Mouse (Mus musculus): ENCODE results near the gene Slc6a5. TPM values are rescaled to one million over a fixed set of nuclear protein-coding genes. Genes with fewer than 3 reads are reported as not detected.

The Slc6a5 gene
- total and polyA plus RNA-seq, 3 experiments = 0.02 TPM; not detected in 2

- Histone ChIP-seq H3K27me3 (ENCODE audit: control insufficient read depth, insufficient read depth, low read length) (peaks cover 16% of the 10 kb centered on the region), H3K4me1 (ENCODE audit: control insufficient read depth, insufficient read depth, low read length) (no peaks in the 10 kb centered on the region), H3K9ac (ENCODE audit: low read depth, low read length) (no peak overlapping the region), H3K4me3 (no peak overlapping the region), H3K36me3 (ENCODE audit: control insufficient read depth, insufficient read depth, low read length) (no peaks in the 10 kb centered on the region), H3K27ac (no peak overlapping the region), H3K79me2 (replicated peaks; ENCODE audit: control insufficient read depth, insufficient read depth, low read length) (no peaks in the 10 kb centered on the region)
- WGBS = 3% methylated on average over 16 of the region's 16 CpGs
- TF ChIP-seq EP300 (IDR thresholded peaks at IDR 0.05; ENCODE audit: insufficient read depth, low read depth, low read length) (no peak), CTCF (IDR thresholded peaks at IDR 0.05) (no peak), POLR2A (IDR thresholded peaks at IDR 0.05; ENCODE audit: insufficient read depth, low read depth, low read length) (no peak)
- no peak for DNase-seq
- intact Hi-C loops (cut with DNase I) = no loop called here
These were observed 415 bp downstream of the Slc6a5 start for GRCm38 (mm10) chr7:49910361-49910760.

GRCm38 (mm10) chr7:49911147-49911946 lies 1.4 kb downstream of the Slc6a5 start:
- Histone ChIP-seq H3K79me2 (replicated peaks; ENCODE audit: control insufficient read depth, insufficient read depth, low read length) (no peaks in the 10 kb centered on the region), H3K4me1 (ENCODE audit: control insufficient read depth, insufficient read depth, low read length) (no peaks in the 10 kb centered on the region), H3K9ac (ENCODE audit: low read depth, low read length) (no peak overlapping the region), H3K4me3 (no peak overlapping the region), H3K27ac (no peak overlapping the region), H3K36me3 (ENCODE audit: control insufficient read depth, insufficient read depth, low read length) (no peaks in the 10 kb centered on the region), H3K27me3 (ENCODE audit: control insufficient read depth, insufficient read depth, low read length) (peaks cover 16% of the 10 kb centered on the region)
- no peak for TF ChIP-seq CTCF (IDR thresholded peaks at IDR 0.05)
- TF ChIP-seq POLR2A (IDR thresholded peaks at IDR 0.05; ENCODE audit: insufficient read depth, low read depth, low read length) = no peak
- TF ChIP-seq EP300 (IDR thresholded peaks at IDR 0.05; ENCODE audit: insufficient read depth, low read depth, low read length) = no peak
- intact Hi-C loops (cut with DNase I) = no loop called here
- DNase-seq = no peak
- 4% methylated on average over 23 of the region's 23 CpGs for whole genome bisulfite sequencing

- TF ChIP-seq CTCF (IDR thresholded peaks at IDR 0.05) (no peak), POLR2A (IDR thresholded peaks at IDR 0.05; ENCODE audit: insufficient read depth, low read depth, low read length) (no peak), EP300 (IDR thresholded peaks at IDR 0.05; ENCODE audit: insufficient read depth, low read depth, low read length) (no peak)
- Histone ChIP-seq H3K27ac (no peak overlapping the region), H3K79me2 (replicated peaks; ENCODE audit: control insufficient read depth, insufficient read depth, low read length) (no peaks in the 10 kb centered on the region), H3K4me1 (ENCODE audit: control insufficient read depth, insufficient read depth, low read length) (no peaks in the 10 kb centered on the region), H3K36me3 (ENCODE audit: control insufficient read depth, insufficient read depth, low read length) (no peaks in the 10 kb centered on the region), H3K4me3 (no peak overlapping the region), H3K27me3 (ENCODE audit: control insufficient read depth, insufficient read depth, low read length) (peaks cover 20% of the 10 kb centered on the region), H3K9ac (ENCODE audit: low read depth, low read length) (no peak overlapping the region)
- intact Hi-C loops (cut with DNase I) = no loop called here
- WGBS = 2% methylated on average over 26 of the region's 26 CpGs
- no peak for DNase-seq
These were observed 2.0 kb downstream of the Slc6a5 start for GRCm38 (mm10) chr7:49911947-49912262.

- 3% methylated on average over 4 of the region's 4 CpGs for WGBS
- intact Hi-C loops (cut with DNase I) = no loop called here
These were observed 3.2 kb downstream of the Slc6a5 start for GRCm38 (mm10) chr7:49913164-49913563.

GRCm38 (mm10) chr7:49913728-49914328 lies 3.9 kb downstream of the Slc6a5 start:
- intact Hi-C loops (cut with DNase I) = no loop called here
- H3K27me3 ChIP-seq (ENCODE audit: control insufficient read depth, insufficient read depth, low read length) = peaks cover 19% of the 10 kb centered on the region
- no peak for TF ChIP-seq CTCF (IDR thresholded peaks at IDR 0.05)
- H3K36me3 ChIP-seq (ENCODE audit: control insufficient read depth, insufficient read depth, low read length) = no peaks in the 10 kb centered on the region
- H3K4me3 ChIP-seq = no peak overlapping the region
- no peak overlapping the region for H3K27ac ChIP-seq
- H3K9ac ChIP-seq (ENCODE audit: low read depth, low read length) = no peak overlapping the region
- WGBS = 5% methylated on average over 5 of the region's 5 CpGs
- no peak for DNase-seq
- no peaks in the 10 kb centered on the region for H3K79me2 ChIP-seq (replicated peaks; ENCODE audit: control insufficient read depth, insufficient read depth, low read length)
- no peaks in the 10 kb centered on the region for H3K4me1 ChIP-seq (ENCODE audit: control insufficient read depth, insufficient read depth, low read length)

More at GRCm38 (mm10) chr7:49913164-49913563, 3.2 kb downstream of the Slc6a5 start:
- Histone ChIP-seq H3K9ac (ENCODE audit: low read depth, low read length) (no peak overlapping the region), H3K36me3 (ENCODE audit: control insufficient read depth, insufficient read depth, low read length) (no peaks in the 10 kb centered on the region), H3K27me3 (ENCODE audit: control insufficient read depth, insufficient read depth, low read length) (peaks cover 21% of the 10 kb centered on the region), H3K27ac (no peak overlapping the region), H3K79me2 (replicated peaks; ENCODE audit: control insufficient read depth, insufficient read depth, low read length) (no peaks in the 10 kb centered on the region), H3K4me3 (no peak overlapping the region), H3K4me1 (ENCODE audit: control insufficient read depth, insufficient read depth, low read length) (no peaks in the 10 kb centered on the region)
- DNase-seq = no peak
- TF ChIP-seq CTCF (IDR thresholded peaks at IDR 0.05) (no peak), EP300 (IDR thresholded peaks at IDR 0.05; ENCODE audit: insufficient read depth, low read depth, low read length) (no peak), POLR2A (IDR thresholded peaks at IDR 0.05; ENCODE audit: insufficient read depth, low read depth, low read length) (no peak)

- peaks cover 15% of the 10 kb centered on the region for H3K27me3 ChIP-seq (ENCODE audit: control insufficient read depth, insufficient read depth, low read length)
- H3K79me2 ChIP-seq (replicated peaks; ENCODE audit: control insufficient read depth, insufficient read depth, low read length) = no peaks in the 10 kb centered on the region
- 6% methylated on average over 9 of the region's 9 CpGs for WGBS
- no peak overlapping the region for H3K4me3 ChIP-seq
- intact Hi-C loops (cut with DNase I) = no loop called here
- no peak for TF ChIP-seq CTCF (IDR thresholded peaks at IDR 0.05)
- TF ChIP-seq EP300 (IDR thresholded peaks at IDR 0.05; ENCODE audit: insufficient read depth, low read depth, low read length) = no peak
- no peak for TF ChIP-seq POLR2A (IDR thresholded peaks at IDR 0.05; ENCODE audit: insufficient read depth, low read depth, low read length)
- no peak overlapping the region for H3K9ac ChIP-seq (ENCODE audit: low read depth, low read length)
- DNase-seq = no peak
- no peaks in the 10 kb centered on the region for H3K36me3 ChIP-seq (ENCODE audit: control insufficient read depth, insufficient read depth, low read length)
- no peak overlapping the region for H3K27ac ChIP-seq
- no peaks in the 10 kb centered on the region for H3K4me1 ChIP-seq (ENCODE audit: control insufficient read depth, insufficient read depth, low read length)
These were observed 5.0 kb downstream of the Slc6a5 start for GRCm38 (mm10) chr7:49914946-49915345.
